Comparison of ENCODE assay signal across 12 mouse cellular contexts in genomic region chr16:23088491-23088890, GRCm38 (mm10). TPM values are rescaled to one million over a fixed set of nuclear protein-coding genes. Genes with fewer than 3 reads are reported as not detected.
"Had no signal": no experiment of that assay in that cellular context is flagged by ENCODE, and none has a peak within 500 bp of the region (broad histone marks: within the 10 kb centered on the region; RNA-seq: fewer than 3 reads in every experiment).

No protein-coding gene starts in this region.

RNA-seq across cellular contexts. Expression of gene Kng1, which starts 30.8 kb away (rescaled TPM):
- total RNA-seq: layer of hippocampus, adult 18-20 months; layer of hippocampus, postnatal 10 days; left cerebral cortex, postnatal 10 days; left cerebral cortex, postnatal 4 days had no signal
- polyA plus RNA-seq: macrophage; midbrain, embryonic 11.5 days; midbrain, embryonic 15.5 days had no signal

RNA-seq across cellular contexts. Expression of gene Rfc4, which starts 39.0 kb away (rescaled TPM):
- polyA plus RNA-seq: liver, adult 2 months had no signal

RNA-seq across cellular contexts. Expression of gene Adipoq, which starts 57.8 kb away (rescaled TPM):
- total RNA-seq: layer of hippocampus, adult 18-20 months; layer of hippocampus, postnatal 10 days; left cerebral cortex, postnatal 10 days; left cerebral cortex, postnatal 4 days had no signal
- polyA plus RNA-seq: liver, adult 2 months; liver, embryonic 14.5 days; macrophage; midbrain, embryonic 11.5 days; midbrain, embryonic 15.5 days; neural tube, embryonic 14.5 days; stomach, embryonic 15.5 days had no signal

RNA-seq across cellular contexts. Expression of gene Kng2, which starts 59.2 kb away (rescaled TPM):
- total RNA-seq: layer of hippocampus, adult 18-20 months; layer of hippocampus, postnatal 10 days; left cerebral cortex, postnatal 10 days; left cerebral cortex, postnatal 4 days had no signal
- polyA plus RNA-seq: macrophage; midbrain, embryonic 11.5 days; midbrain, embryonic 15.5 days; spleen, adult 2 months had no signal
